Mouse (Mus musculus): ENCODE measurements around the gene Slc48a1.

- TF ChIP-seq CTCF (IDR thresholded peaks at IDR 0.05) = no peak
- no peak for TF ChIP-seq EP300 (IDR thresholded peaks at IDR 0.05)
Observed at GRCm38 (mm10) chr15:97823479-97823878, 45.2 kb downstream of the Slc48a1 start.
